Mouse (Mus musculus) thymus, postnatal 25 days (tissue): ENCODE measurements at regions not wholly inside any gene's neighbourhood (a gene's known extent, or its start where the extent isn't known, plus 50 kb on each side); places are given as distances from the start of the nearest gene placed in this dataset.
A peak's percentile ranks its signal among the peaks of the same experiment; 100 is the strongest.

Experiments used
- DNase-seq: peaks from one replicate; pipeline ENCODE4 v3.0.0; 2022

DNA sequence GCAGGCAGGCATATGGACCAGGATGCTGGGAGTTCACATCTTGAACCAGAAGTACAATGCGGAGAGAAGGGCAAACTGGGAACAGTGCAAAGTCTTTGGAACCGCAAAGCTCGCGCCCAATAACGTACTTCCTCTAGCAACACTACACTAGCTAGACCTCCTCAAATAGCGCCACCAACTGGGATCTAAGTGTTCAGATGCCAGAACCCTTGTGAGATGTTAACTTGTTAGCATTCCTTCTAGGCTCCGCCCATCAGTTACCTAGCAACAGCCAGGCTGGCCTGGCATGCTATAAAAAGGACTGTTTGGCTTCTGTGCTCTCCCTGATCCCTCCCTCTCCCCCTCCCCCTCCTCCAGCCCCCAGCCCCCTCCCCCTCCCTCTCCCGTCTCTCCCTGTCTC, 182.3 kb upstream of the Jmjd1c start:
- no peak for DNase-seq

DNA sequence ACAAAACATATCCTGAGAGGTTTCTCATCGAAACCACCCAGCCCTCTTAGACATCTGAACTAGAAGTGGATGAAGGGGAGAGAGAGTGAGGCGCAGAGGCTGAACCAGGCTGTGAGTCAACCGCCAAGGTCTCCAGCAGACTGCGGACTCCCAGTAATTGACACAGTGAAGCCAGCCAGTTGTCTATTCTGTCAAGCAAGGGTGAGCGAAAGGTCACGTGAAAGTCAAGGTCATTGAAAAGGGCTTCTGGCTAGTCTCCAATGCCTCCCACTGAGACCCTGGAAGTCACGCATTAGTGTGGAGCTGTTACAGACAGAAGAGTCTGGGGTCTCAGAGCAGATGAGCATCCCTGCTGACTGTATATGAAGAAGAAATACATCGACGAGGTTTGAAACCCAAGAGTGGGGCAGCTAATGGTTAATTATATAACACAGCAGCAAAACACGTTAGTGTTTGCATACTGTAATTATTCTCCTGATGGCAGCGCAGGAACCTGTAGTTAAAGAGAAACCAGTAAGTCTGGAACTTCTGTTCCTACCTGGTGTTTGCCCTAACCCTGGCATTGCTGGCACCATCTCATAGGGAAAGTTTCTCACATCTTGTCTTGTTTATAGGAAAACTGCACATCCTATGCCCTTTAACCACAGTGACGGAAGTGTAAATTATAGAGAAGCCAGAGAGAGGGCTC, 181.5 kb upstream of the Jmjd1c start:
- DNase-seq: no peak

DNA sequence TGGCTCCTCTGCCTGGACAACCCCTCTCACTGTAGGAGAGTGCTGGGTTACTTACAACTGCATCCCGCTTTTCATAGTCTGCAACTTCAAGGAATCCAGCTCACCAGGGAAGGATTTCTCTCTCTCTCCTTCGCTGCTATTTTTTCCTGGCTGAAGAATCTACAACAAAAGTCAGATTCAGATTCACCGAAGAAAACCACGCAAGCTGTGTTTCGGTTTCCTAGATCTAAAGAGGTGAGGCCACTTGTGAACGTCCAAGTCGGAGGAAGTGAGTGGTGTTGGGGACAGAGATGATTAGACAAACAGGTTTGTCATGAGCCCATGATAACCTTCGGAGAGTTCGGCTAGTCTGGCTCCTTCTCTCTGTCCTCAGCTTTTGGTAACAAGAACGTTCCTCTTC, 180.1 kb upstream of the Jmjd1c start:
- DNase-seq: no peak

DNA sequence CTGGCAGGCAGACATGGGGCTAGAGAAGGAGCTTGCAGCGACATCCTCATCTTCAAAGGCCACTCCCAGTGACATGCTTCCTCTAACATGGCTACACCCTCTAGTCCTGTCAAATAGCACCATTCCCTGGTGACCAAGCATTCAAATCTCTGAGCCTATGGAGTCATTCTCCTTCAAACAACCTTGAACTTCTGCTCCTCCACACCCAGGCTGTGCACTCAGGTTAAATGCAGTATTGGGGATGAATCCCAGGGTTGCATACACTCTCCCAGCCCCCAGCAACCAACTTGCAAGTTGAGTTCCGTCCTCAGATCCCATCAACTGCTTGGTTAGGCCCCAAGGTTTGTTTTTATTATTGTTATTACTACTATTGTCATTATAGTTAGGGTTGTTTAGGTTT, 178.2 kb upstream of the Jmjd1c start:
- no peak for DNase-seq

DNA sequence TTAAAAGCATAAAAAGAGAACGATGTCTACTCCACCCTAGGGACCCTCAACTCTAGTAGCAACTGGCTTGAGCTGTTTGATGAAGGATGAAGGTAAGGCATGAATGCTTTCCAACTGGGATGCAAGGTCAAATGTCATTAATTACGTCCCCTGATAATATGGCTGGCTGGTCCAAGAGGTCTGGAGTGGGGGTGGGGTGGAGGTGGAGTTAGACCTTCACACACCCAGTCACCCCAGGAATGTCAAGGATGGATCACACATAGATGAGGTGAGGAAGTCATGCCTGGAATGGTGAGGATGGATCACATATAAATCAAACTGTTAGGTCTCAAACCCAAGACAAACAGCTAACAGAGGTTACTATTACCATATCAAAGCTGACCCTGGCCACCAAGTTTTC, 177.2 kb upstream of the Jmjd1c start:
- DNase-seq: no peak

DNA sequence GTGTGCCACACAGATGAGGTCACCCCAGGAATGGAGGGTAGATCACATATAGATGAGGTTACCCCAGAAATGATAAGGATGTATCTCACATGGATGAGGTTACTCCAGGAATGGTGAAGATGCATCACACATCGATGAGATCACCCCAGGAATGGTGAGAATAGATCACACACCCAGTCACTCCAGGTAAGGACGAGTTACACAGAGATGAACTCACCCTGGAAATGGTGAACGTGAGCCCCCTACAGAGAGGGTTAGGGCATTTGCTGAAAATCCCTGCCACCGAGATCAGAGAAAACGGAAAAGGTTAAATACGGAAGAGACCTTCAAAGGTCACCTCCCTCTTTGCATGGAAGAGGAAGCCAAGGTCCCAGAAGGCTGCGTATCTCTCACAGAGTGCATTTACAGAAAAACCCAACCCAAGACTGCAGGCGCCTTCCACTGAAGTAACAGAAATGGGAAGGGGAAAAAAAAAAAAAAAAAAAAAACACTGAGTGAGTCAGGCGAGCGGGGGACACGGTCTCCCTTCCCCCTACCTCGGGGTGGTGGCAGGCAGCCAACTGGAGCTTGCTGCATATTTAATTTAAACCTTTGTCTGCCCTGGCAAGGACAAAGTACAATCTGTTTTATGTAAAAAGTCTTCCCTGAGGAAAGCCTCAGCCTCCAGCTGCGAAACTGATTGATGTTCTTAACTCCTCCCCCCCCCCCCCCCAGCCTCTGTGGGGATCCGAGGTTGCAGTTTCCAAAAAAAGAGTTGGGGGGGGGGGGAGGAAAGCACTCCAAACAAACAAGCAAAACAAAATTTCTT, 175.8 kb upstream of the Jmjd1c start:
- DNase-seq: peak; percentile 38

DNA sequence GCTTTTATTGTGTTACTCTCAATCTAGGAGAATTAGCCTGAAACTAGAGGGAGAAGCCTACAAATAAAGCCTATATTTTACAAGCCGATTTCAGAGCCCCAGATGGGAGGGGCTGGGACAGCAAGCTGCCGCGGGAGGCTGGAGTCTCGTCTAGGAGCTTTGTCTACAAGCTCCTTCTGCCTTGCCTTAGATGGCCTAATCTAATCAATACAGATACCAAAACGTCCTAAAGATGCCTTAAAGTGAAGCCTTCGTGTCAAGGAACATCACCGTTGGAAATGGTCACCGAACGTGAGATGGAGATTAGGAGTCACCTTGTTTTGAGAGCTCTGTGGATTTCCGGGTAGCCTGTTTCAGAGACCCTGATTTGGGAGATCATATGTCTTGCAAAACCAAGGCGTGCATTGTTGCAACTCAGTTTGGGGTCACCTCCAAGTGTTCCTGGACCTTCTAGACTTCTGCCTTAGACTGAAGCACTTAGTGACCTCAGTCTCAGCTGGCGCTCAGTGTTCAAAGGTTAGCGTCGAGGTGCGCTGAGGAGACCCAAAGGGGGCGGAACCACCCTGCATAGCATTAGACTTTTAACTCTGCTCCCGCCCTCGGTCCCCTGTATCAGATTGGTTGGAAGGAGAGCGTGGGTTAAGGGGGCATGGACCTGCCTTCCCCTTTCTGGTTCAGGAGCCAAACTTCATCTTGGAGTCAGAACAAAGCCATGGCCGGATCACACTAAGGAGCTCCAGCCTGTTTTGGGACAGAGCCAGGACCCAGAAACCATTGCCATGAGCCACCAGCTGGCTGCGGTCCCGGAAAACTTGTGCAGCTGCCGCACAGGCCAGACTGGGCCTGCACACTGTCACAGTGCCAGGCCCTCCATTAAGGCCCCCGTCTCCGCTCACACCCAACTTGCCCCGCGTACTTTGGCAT, 174.9 kb upstream of the Jmjd1c start:
- no peak for DNase-seq

DNA sequence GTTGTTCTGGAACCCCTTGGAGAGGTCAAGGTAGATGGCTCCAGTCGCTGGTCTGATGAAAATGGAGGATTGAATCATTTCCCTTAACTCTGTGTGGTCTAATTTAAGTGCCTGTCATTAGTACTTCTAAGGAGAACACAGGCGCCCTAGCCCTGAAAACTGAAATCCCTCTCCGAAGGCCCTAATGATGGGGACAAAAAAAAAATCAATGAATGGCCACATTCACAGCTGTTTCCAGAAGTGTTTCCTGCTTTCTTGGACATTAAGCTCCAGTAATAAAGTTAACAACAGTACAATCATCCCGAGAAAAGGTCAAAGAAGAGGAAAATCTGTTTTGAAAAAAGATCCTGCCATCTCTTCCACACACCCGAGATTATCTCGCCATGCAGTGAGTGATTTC, 174.1 kb upstream of the Jmjd1c start:
- DNase-seq: no peak

DNA sequence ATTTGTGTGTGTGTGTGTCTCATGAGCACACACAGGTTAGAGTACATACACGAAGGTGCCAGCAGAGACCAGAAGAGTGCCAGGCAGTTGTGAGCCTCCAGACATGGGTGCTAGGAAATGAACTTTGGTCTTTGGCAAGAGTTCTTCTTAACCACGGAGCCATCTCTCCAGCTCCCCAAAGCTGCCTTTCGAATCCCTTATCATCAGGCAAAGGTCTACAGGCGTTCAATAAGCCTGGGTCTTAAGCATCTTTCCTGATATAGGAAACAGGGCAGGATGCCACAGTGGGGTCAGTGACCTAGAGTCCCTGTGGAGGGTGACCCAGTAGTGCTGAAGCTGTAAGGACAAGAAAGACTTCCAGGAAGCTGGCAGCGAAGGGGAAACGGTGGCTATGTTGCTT, 173.6 kb upstream of the Jmjd1c start:
- no peak for DNase-seq

DNA sequence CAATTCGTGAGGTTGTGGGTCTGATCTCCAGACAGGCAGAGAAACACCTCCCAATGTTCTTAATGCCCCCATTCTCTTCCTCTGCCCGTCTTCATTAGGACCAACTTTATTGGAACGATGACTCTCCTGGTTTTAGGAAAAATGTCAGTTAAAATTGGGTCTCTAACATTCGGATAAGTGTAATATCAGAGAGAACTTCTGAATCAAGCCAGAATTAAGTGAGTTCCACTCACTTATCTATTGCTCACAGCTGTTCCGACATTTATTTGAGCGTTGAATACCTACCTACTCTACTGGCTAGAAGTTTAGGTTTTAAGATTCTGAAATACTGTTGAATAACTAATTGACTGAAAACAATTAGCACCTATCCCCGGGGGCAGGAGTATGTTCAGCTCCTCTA, 172.0 kb upstream of the Jmjd1c start:
- no peak for DNase-seq

DNA sequence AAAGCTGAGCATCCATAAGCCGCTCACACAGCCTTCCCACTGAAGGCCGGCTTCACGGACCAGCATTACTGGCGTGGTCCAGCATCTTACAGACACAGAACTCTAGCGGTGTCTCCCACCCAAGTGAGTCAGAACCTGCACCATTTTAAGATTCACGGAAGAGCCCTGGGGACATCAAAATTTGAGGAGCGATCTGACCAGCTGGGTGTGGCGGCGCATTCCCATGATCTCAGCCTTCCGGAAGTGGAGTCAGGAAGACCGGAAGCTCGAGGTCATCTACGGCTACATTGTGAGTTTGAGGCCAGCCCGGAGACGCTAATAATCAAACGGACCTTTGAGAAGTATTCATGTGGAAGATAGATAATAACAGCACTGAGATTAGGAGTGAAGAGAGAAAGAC, 171.5 kb upstream of the Jmjd1c start:
- no peak for DNase-seq

DNA sequence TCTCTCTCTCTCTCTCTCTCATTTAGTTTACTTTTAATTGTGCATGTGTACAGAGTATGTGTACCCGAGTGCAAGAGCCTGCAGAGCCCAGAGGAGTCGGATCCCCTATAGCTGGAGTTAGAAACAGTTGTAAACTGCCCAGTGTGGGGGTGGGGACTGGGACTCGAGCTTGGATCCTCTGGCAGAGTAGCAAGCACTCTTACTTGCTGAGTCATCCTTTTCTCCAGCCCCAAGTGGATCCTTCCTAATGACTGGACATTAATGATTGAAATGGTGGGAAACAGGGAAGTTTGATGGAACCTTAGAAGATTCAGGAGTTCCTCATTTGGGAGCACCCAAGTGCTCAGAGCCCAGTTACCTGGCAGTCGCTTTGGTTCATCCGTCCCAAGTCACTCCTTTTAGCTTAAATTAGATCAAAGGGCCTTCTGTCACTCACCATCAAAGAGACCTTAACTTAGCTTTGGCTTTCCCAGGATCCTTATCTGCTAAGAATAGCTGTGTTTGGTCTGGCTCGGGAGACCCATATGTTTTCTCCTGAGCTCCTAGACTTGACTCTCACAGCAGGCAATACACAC, 170.3 kb upstream of the Jmjd1c start:
- no peak for DNase-seq

DNA sequence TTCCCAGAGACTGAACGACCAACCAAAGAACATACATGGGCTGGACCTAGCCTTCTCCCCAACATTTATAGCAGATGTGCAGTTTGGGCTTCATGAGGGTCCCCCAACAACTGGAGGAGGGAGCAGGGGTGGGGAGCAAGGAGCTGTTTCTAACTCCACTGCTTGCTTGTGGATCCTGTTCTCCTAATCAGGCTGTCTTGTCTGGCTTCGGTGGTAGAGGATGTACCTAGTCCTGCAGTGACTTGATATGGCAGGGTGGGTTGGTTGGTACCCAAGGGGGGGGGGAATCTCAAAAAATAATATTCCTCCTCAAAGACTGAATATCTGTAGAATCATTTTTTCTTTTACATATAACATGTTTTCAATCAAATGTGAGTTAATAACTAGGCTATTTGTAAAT, 168.3 kb upstream of the Jmjd1c start:
- no peak for DNase-seq

DNA sequence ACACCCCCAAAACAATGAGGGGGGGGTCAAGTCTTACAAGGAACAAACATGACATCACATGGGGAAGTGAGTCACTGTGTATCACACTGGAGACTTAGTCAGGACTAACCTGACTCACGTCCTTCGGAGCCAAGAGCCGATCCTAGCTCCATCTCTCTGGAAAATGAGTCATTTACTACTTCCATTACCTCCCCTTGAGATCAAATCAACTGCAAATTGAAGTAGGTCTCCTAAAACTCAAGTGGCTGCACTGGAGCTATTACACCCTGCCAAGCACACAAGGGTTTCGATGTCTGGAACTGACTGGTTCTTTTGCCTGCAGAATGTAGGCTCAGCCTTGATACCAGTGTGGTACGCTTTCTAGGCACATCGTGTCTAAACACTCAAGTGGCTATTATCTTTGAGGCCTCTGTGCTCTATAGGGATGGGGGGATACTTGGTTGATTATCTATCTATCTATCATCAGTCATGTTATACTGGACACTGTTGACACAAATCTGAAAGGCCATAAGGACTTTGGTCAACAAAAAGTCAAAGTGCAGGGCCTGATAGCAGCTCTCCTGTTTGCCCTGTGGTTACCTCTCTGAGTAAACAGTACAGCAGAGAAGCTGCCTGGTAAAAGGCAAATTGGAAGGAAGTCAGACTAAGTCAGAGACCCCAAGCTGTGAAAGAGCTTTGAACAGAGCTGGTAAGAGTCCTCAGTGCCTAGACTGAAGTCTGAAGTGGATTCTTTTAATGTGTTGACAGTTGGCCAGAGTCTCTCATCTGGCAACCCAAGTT, 167.5 kb upstream of the Jmjd1c start:
- DNase-seq: no peak

DNA sequence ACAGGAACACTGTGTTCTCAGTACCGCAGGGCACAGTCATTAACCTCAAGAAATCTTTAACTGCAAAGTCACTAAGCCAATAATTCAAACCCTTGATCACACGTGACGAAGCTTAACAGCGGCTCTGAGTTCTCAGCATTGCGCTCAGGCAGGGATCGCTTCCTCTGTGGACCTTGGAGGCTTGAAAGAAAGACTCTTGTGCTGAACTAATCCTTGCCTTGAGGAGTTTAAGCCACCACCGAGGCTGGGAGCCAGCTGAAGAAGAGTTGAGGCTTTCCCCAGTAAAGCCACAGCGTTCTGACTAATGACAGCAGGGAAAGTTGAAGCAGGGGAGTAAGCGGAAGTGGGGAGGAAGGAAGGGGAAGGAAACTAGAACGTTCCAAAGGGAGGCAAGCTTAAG, 165.4 kb upstream of the Jmjd1c start:
- peak; percentile 18 for DNase-seq

DNA sequence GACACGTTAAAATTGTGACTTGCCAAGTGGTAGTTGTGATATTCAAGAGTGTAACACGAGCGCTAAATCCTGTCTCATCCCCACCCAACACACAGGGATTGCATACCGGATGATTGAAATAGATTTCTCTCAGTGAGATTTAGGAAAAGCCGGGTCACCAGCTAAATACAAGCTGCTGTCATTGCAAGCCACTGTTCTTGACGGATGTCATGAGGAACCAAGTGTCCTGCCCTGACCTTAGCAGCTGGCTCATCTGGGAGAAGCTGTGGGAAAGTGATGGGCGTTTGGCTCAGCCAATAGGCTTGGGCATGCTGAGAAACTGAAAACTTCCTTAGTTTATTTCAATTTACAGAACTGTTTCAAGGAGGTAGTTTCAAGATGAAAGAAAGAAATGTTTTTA, 164.4 kb upstream of the Jmjd1c start:
- DNase-seq: no peak

DNA sequence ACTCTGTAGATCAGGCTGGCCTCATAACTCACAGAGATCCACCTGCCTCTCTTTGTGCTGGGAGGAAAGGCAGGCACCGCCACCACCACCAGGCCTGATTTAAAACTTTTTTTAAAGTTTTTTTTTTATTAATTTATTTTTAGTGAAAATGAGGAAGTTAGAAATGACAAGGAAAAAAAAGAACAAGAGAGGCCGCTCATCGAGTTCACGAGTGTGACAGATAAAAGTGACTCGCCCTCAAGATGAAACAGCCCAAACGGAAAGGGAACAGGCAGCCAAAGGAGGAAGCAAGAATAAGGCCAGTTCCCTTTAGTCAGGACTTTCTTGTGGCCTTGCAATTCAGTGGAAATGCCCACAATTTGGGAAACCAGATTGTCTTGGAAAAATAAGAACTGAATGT, 163.4 kb upstream of the Jmjd1c start:
- DNase-seq: no peak

DNA sequence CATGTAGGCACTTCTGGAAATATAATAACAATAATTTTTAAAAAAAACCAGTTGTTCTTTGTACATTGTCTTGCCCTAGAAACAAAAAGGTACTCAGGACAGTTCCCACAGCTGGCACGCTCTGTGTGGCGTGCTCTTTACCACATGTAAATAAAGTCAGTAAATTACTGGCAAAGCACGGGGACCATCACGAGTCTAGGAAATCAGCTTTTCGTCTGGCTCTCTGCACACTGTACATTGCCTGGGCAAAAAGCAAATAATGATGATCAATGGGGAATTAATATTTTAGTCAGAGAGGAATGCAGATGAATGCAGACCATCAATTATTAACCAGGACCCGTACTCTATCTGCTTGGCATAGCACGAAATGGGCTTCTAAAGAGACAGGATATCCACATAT, 162.2 kb upstream of the Jmjd1c start:
- DNase-seq: no peak

DNA sequence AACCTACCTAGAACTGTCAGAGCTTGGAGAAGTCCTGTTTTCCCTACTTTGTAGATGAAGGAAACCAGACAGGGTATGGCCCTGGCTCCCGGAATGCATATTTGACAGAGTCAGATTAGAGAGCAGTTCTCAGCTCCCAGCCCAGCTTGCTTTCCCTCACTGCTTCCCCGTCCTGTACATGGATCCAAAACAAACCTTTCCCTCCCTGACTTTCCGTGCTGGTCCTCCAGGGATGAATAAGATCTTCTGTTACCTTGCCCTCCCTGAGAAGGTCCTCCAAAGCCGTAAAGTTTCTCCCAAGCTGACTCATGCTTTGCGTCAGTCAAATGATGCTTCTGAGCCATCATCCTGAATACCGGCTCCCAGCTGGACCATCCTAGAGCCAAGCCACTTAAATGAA, 160.2 kb upstream of the Jmjd1c start:
- no peak for DNase-seq

DNA sequence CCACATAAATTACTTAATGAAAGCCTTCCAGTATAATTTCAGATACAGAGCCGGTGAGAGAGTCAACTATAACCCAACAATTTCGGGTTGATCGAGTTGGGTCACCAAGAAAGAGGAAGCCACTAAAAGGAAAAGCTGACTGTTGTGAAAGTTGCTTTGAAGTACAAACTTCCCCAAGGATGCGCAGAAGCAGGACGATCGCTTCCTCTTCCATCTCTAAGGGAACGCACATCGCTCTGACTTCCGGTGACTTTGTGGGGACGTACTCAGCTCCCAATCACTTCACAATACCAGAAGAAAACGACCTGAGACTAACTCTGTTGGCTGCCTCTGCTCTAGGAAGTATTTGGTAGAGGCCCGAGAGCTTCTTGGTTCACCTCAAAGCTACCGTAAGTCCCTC, 158.8 kb upstream of the Jmjd1c start:
- no peak for DNase-seq

DNA sequence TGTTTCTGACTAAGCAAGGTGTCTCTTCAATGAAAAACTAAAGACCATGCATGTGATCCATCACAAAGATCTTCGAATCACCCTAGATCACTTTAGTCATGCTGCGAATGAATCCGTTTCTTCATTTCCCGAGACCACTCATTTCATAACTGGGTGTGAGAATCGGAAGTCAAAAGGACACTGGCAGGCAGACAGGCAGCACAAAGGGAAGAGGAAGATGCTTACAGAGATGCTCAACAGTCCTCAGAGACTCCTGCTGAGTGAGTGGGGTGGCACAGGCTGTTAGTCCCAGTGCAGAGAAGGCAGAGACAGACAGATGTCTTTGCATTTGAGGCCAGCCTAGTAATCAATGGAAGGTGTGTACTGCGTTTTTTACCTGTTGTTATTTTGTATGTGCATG, 155.6 kb upstream of the Jmjd1c start:
- no peak for DNase-seq

DNA sequence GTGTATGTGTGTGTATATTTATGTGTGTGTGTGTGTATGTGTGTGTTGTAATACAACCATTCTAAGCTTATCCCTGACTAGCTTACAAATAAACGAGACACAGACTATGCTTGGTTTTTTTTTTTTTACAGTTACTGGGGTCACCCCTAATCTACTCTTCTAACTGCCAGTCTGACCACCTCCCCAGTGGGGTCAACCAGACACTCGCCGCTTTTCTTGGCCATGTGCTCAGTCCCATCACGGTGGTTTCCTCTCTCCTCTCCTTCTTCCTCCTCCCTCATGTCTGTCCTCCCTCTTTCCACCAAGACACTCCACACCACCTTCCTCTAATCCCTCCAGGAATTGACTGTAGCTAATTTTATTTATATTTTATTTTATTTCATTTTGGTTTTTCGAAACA, 155.0 kb upstream of the Jmjd1c start:
- no peak for DNase-seq

DNA sequence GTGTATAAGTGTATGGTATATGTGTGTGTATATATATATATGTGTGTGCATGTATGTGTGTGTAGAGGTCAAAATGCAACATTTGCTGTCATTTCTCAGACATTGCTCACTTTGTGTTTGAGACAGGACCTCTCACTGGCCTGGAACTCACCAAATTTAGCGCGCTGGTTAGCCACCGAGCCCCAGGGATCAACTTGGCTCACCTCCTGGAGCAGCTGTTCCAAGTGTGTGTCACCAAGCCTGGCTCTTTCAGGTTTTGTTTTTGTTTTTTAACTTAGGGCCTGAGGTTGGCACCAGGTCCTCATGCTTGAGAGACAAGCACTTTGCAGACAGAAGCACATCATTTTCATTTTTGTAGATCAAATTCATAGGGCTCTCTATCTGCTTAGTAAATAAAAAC, 154.0 kb upstream of the Jmjd1c start:
- DNase-seq: no peak
